Mouse (Mus musculus) liver, embryonic 18 days (tissue): Measurements from ENCODE around the gene Sprr2i. TPM values are rescaled to one million over a fixed set of nuclear protein-coding genes. Genes with fewer than 3 reads are reported as not detected.

Experiments used
- polyA plus RNA-seq: library from polyadenylated mRNA; depleted of rRNA; stranded (reverse); fragments of >200 nt; gene quantifications from 2 replicates; pipeline ENCODE4 v1.2.3, GENCODE M21; 2012; rRNA removed

Gene Sprr2i
- polyA plus RNA-seq = not detected in 2 replicates

GRCm38 (mm10) chr3:92407691-92408090 lies at the start of gene Sprr2i:
Gene Sprr2i (plus strand): TSS chr3:92407991.

GRCm38 (mm10) chr3:92364887-92365286 lies 42.9 kb upstream of the Sprr2i start, which contains the start of gene Sprr2f:
Gene Sprr2f (plus strand): TSS chr3:92365187.

GRCm38 (mm10) chr3:92385385-92385784 lies 22.4 kb upstream of the Sprr2i start, which contains the start of gene Sprr2h:
Gene Sprr2h (plus strand): TSS chr3:92385685.

GRCm38 (mm10) chr3:92417782-92418181 lies 10.0 kb downstream of the Sprr2i start, which contains the start of gene Sprr2j-ps:
Gene Sprr2j-ps (plus strand): TSS chr3:92418082.

GRCm38 (mm10) chr3:92429323-92429722 lies 21.5 kb downstream of the Sprr2i start, which contains the start of gene Gm9774:
Gene Gm9774 (minus strand): TSS chr3:92429423.

GRCm38 (mm10) chr3:92432282-92432681 lies 24.5 kb downstream of the Sprr2i start, which contains the start of gene Sprr2k:
Gene Sprr2k (plus strand): TSS chr3:92432582.

GRCm38 (mm10) chr3:92438689-92439088 lies 30.9 kb downstream of the Sprr2i start, which contains the start of gene Sprr1b:
Gene Sprr1b (minus strand): TSS chr3:92438789.

GRCm38 (mm10) chr3:92458620-92459019 lies 50.8 kb downstream of the Sprr2i start, which contains the start of gene Sprr3:
Gene Sprr3 (minus strand): TSS chr3:92458720.

Other genes with a start within 250 kb of the Sprr2i start
- gene Sprr2a1, start 192.2 kb upstream of the Sprr2i start, polyA plus RNA-seq = 0.02 and 0.04 TPM in 2 replicates
- gene Sprr2a2, start 192.1 kb upstream of the Sprr2i start, polyA plus RNA-seq = 0.50 and 2.6 TPM in 2 replicates
- 0.10 TPM in 1 of 2 replicates, not detected in the other for gene Sprr2a3, start 122.6 kb upstream of the Sprr2i start, polyA plus RNA-seq
- gene Sprr2b, start 91.4 kb upstream of the Sprr2i start, polyA plus RNA-seq = 0.05 TPM in 1 of 2 replicates, not detected in the other
- not detected in 2 replicates for gene Sprr2d, start 68.9 kb upstream of the Sprr2i start, polyA plus RNA-seq
- gene Sprr2e, start 55.8 kb upstream of the Sprr2i start, polyA plus RNA-seq = not detected in 2 replicates
- not detected in 2 replicates for gene Sprr2f, start 42.8 kb upstream of the Sprr2i start, polyA plus RNA-seq
- gene Sprr2h, start 22.3 kb upstream of the Sprr2i start, polyA plus RNA-seq = not detected in 2 replicates
- not detected in 2 replicates for gene Sprr2j-ps, start 10.1 kb downstream of the Sprr2i start, polyA plus RNA-seq
- gene Gm9774, start 21.4 kb downstream of the Sprr2i start, polyA plus RNA-seq = 1.9 and 3.1 TPM in 2 replicates
- not detected in 2 replicates for gene Sprr2k, start 24.6 kb downstream of the Sprr2i start, polyA plus RNA-seq
- gene Sprr1b, start 30.8 kb downstream of the Sprr2i start, polyA plus RNA-seq = not detected in 2 replicates
- not detected in 2 replicates for gene Sprr3, start 50.7 kb downstream of the Sprr2i start, polyA plus RNA-seq
- 0.13 and 0.34 TPM in 2 replicates for gene Sprr1a, start 77.9 kb downstream of the Sprr2i start, polyA plus RNA-seq
- gene Sprr4, start 92.5 kb downstream of the Sprr2i start, polyA plus RNA-seq = not detected in 2 replicates
- gene 2310046K23Rik, start 126.5 kb downstream of the Sprr2i start, polyA plus RNA-seq = not detected in 2 replicates
- 0.06 TPM in 2 replicates for gene Ivl, start 165.7 kb downstream of the Sprr2i start, polyA plus RNA-seq
- gene Smcp, start 181.0 kb downstream of the Sprr2i start, polyA plus RNA-seq = 1.7 and 3.4 TPM in 2 replicates
- not detected in 2 replicates for gene 2210017I01Rik, start 199.5 kb downstream of the Sprr2i start, polyA plus RNA-seq
- 0.17 and 0.32 TPM in 2 replicates for gene Lce6a, start 213.7 kb downstream of the Sprr2i start, polyA plus RNA-seq
- gene Lce1a1, start 240.3 kb downstream of the Sprr2i start, polyA plus RNA-seq = not detected in 2 replicates
- gene Lce1b, start 248.9 kb downstream of the Sprr2i start, polyA plus RNA-seq = not detected in 2 replicates